Mouse (Mus musculus) hindbrain, embryonic 15.5 days (tissue): ENCODE measurements around the gene Nsd1. TPM values are rescaled to one million over a fixed set of nuclear protein-coding genes. Genes with fewer than 3 reads are reported as not detected.

Experiments used
- ATAC-seq: fragments of 200-750 bp; cut with Nextera tagmentation; 2 replicates; pipeline ENCODE4 v1.8.0; 2017; ENCODE audit warnings: low read depth, moderate number of reproducible peaks, moderate TSS enrichment; ENCODE audit not compliant: low FRiP score
- H3K27ac ChIP-seq: fragments of 300-500 bp; sonication (generic); replicated peaks from 2 replicates; pipeline ENCODE4 v1.5.1; 2015; ENCODE audit warnings: mild to moderate bottlenecking, inconsistent platforms
- H3K27me3 ChIP-seq: fragments of 300-500 bp; sonication (generic); 2 replicates; pipeline ENCODE4 v1.6.1; 2015; ENCODE audit warnings: control low read depth, inconsistent platforms
- H3K36me3 ChIP-seq: fragments of 300-500 bp; sonication (generic); 2 replicates; pipeline ENCODE4 v1.6.1; 2015; ENCODE audit warnings: control low read depth, inconsistent platforms
- H3K4me1 ChIP-seq: fragments of 300-500 bp; sonication (generic); replicated peaks from 2 replicates; pipeline ENCODE4 v1.6.1; 2015; ENCODE audit warnings: control low read depth, inconsistent platforms
- H3K4me2 ChIP-seq: fragments of 300-500 bp; sonication (generic); 2 replicates; pipeline ENCODE4 v1.6.1; 2015; ENCODE audit warnings: moderate library complexity, mild to moderate bottlenecking, inconsistent platforms
- H3K4me3 ChIP-seq: fragments of 300-500 bp; sonication (generic); 2 replicates; pipeline ENCODE4 v1.5.1; 2015; ENCODE audit warnings: mild to moderate bottlenecking, inconsistent platforms
- H3K9ac ChIP-seq: fragments of 300-500 bp; sonication (generic); 2 replicates; pipeline ENCODE4 v1.6.1; 2015; ENCODE audit warnings: inconsistent platforms
- H3K9me3 ChIP-seq: fragments of 300-500 bp; sonication (generic); 2 replicates; pipeline ENCODE4 v1.6.1; 2016; ENCODE audit warnings: control low read depth, inconsistent platforms
- WGBS: fragments of 180-500 bp; shearing (Covaris S2); methylation state at CpG from one replicate; pipeline ENCODE4 v1.1.7; 2015; 5-methylcytosine and 5-hydroxymethylcytosine counted together
- polyA plus RNA-seq: library from polyadenylated mRNA; unstranded; fragments of >200 nt; fragmentation: Nextera tagmentation; extraction: Ambion mirVana; gene quantifications from 2 replicates; pipeline ENCODE4 v1.2.1, GENCODE M21; 2015

Gene Nsd1
- polyA plus RNA-seq = 49.1 and 58.4 TPM in 2 replicates

DNA sequence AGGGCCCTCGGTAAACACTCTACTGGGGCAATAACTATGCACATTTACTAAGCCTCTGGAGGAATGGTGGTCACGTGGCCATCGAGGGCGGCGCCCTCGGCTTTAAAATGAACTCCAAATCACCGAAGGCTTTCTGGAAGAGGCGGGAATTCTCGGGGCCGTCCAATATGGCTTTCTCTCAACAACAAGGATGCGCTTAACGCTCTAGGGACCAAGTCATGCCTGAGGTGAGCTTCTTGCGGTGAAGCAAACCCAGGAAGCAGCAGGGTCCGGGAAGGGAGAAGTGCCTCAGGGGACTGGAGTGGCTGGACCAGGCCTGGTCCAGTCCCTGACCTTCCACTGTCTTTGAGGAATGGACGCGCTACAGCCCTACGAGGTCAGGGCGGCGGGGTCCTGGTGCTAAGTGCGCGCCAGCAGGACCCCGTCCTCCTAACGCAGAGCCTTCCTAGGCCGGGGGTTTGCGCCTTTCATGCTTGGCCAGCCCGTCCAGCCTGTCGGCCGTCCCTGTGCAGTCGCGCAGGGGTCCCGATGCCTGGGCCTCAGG lies at the start of gene Nsd1:
Nsd1 (plus strand) TSS at position 134 of the 544 bp plus-strand sequence.
- Histone ChIP-seq H3K27me3 (no peaks in the 10 kb centered on the region), H3K27ac (peak within 1 kb of the TSS; percentile 93), H3K4me2 (peak within 1 kb of the TSS; percentile 90), H3K4me3 (peak within 1 kb of the TSS; percentile 87), H3K9me3 (no peaks in the 10 kb centered on the region), H3K4me1 (peaks cover 40% of the 10 kb centered on the region), H3K9ac (peak within 1 kb of the TSS; percentile 95), H3K36me3 (0 out of 2 replicates have a peak, but pooled peaks cover 13% of the 10 kb centered on the region)
- 20% methylated on average over 31 of the region's 31 CpGs for WGBS
- peak; percentile 0; the same call in 1 of the 2 replicates for ATAC-seq

DNA sequence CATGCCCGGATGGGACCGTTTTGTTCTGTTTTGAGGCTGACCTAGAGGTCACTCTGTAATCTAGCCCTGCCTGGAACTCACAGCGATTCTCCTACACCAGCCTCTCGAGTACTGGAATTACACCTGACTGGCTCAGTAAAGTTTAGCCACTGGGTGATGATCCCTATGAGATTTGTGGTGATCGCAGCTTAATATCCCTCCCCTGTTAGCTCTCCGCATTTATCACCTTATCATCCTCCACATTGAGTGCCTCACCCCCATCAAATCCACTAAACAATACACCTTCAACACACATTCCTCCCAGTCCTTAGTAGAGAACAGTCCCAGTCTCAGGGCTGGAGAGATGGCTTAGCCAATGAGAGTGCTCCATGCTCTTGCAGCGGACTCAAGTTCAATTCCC lies 47.2 kb upstream of the Nsd1 start:
- 78% methylated on average over 7 of the region's 7 CpGs for WGBS
- no peak overlapping the region for H3K27ac ChIP-seq
- no peak for ATAC-seq

DNA sequence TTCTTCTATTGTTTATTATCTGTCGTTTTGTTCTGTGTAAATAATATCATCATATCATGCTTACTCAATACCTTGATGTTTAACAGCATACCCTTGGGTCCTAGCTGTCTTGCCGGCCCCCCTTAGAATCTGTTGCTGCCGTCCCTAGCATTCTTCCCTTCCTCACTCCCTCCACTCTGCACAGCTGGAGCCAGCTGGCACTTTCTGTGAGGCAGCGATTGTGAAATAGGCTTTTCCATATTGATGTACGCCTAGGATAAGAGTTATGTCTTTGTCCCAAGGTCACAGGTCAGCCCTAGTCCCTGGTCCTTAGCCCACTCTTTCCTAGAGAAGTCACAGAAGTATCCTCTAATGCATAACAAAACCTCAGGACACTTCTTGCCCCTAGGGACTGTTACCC lies 46.0 kb upstream of the Nsd1 start:
- H3K27ac ChIP-seq = no peak overlapping the region
- H3K4me3 ChIP-seq = no peak overlapping the region
- no peaks in the 10 kb centered on the region for H3K36me3 ChIP-seq
- H3K9ac ChIP-seq = no peak overlapping the region
- H3K27me3 ChIP-seq = no peaks in the 10 kb centered on the region
- H3K4me1 ChIP-seq = no peaks in the 10 kb centered on the region
- H3K4me2 ChIP-seq = no peak overlapping the region
- no peaks in the 10 kb centered on the region for H3K9me3 ChIP-seq
- no peak for ATAC-seq
- 55% methylated on average over 5 of the region's 5 CpGs for WGBS

More for the DNA sequence above, 47.2 kb upstream of the Nsd1 start:
- H3K36me3 ChIP-seq = no peaks in the 10 kb centered on the region
- no peak overlapping the region for H3K9ac ChIP-seq
- no peak overlapping the region for H3K4me3 ChIP-seq
- no peaks in the 10 kb centered on the region for H3K27me3 ChIP-seq
- no peak overlapping the region for H3K4me2 ChIP-seq
- H3K4me1 ChIP-seq = no peaks in the 10 kb centered on the region
- H3K9me3 ChIP-seq = no peaks in the 10 kb centered on the region

DNA sequence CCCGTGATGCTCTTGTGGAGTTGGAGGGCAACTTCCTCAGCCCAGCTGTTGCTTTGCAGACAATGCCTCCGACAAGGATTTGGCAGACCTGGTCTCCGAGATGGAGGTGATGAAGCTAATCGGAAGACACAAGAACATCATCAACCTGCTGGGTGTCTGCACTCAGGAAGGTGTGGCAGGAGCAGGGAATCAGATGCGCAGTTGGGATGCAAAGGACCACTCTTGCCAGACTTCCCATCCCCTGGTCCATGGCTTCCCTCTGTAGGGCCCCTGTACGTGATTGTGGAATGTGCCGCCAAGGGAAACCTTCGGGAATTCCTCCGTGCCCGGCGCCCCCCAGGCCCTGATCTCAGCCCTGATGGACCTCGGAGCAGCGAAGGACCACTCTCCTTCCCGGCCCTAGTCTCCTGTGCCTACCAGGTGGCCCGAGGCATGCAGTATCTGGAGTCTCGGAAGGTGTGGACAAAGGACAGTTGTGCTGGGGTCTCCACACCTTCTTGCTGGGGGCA lies 43.7 kb upstream of the Nsd1 start:
- no peak overlapping the region for H3K4me3 ChIP-seq
- H3K4me1 ChIP-seq = peaks cover 6% of the 10 kb centered on the region; the same call in 1 of the 2 replicates
- H3K9ac ChIP-seq = no peak overlapping the region
- no peak overlapping the region for H3K27ac ChIP-seq
- no peaks in the 10 kb centered on the region for H3K27me3 ChIP-seq
- H3K9me3 ChIP-seq = no peaks in the 10 kb centered on the region
- no peaks in the 10 kb centered on the region for H3K36me3 ChIP-seq
- 84% methylated on average over 16 of the region's 16 CpGs for WGBS
- no peak overlapping the region for H3K4me2 ChIP-seq
- no peak for ATAC-seq

DNA sequence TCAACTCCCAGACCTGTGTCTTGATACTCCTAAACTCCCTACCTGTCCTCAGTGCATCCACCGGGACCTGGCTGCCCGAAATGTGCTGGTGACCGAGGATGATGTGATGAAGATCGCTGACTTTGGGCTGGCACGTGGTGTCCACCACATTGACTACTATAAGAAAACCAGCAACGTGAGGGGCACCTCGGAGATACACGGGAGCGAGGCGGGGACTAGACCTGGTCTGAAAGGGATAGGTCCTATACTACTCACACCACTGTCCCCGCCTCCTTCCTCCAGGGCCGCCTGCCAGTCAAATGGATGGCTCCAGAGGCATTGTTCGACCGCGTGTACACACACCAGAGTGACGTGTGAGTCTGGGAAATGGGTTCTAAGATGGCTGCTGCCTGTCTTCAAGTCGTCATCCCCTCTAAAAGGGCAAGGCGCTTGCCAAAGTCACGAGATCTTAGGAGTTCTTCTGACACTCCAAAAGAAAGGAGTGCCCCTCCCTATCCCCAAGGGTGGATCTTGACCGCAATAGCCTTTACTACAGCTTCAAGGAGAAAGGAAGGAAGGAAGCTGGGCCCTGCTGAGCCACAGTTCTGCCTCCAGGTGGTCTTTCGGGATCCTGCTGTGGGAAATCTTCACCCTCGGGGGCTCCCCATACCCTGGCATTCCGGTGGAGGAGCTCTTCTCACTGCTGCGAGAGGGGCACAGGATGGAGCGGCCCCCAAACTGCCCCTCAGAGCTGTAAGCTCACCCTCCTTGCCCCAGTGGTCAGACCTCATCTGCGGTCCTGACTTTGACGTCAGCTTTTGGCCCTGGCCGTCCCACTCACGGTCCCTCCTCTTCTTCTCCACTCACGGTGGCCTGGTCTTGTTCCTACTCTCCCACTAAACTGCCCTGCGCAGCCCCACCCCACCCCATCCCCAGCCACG lies 42.5 kb upstream of the Nsd1 start:
- no peak for ATAC-seq
- no peaks in the 10 kb centered on the region for H3K27me3 ChIP-seq
- H3K4me2 ChIP-seq = no peak overlapping the region
- no peak overlapping the region for H3K4me3 ChIP-seq
- no peak overlapping the region for H3K27ac ChIP-seq
- H3K4me1 ChIP-seq = peaks cover 18% of the 10 kb centered on the region
- whole genome bisulfite sequencing = 89% methylated on average over 32 of the region's 32 CpGs
- H3K9me3 ChIP-seq = no peaks in the 10 kb centered on the region
- no peaks in the 10 kb centered on the region for H3K36me3 ChIP-seq
- H3K9ac ChIP-seq = no peak overlapping the region

DNA sequence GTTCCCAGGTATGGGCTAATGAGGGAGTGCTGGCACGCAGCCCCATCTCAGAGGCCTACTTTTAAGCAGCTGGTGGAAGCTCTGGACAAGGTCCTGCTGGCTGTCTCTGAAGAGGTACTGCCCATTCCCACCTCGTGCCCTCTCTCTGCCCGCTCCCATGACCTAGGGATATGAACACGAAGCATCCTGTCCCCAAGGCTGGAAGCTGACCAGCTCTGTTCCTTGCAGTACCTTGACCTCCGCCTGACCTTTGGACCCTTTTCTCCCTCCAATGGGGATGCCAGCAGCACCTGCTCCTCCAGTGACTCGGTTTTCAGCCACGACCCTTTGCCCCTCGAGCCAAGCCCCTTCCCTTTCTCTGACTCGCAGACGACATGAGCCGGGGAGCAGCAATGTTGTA lies 41.8 kb upstream of the Nsd1 start:
- Histone ChIP-seq H3K4me3 (no peak overlapping the region), H3K4me2 (no peak overlapping the region), H3K36me3 (no peaks in the 10 kb centered on the region), H3K27ac (no peak overlapping the region), H3K4me1 (peaks cover 21% of the 10 kb centered on the region), H3K27me3 (no peaks in the 10 kb centered on the region), H3K9ac (no peak overlapping the region), H3K9me3 (no peaks in the 10 kb centered on the region)
- 78% methylated on average over 11 of the region's 11 CpGs for WGBS
- no peak for ATAC-seq

DNA sequence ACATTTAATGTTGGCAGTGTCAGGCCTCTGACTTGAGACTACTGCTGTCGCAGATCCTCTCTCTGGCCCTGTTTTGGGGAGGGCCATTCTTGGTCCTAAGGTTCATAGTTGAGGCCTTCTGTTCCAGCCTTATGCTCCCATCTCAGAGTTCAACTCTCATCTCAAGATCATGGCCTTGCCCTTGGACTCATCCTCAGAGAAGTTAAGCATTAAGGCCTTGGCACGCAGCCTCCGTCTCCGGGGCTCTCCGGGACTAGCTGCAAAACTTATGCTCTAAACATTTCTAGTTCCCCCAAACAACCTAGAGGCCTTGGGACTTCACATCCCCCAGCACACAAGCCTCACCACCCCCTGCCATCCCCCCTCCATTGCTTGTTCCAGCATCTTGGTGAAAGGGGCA lies 41.3 kb upstream of the Nsd1 start:
- Histone ChIP-seq H3K27ac (0 out of 2 replicates have a peak overlapping the region, but pooled peaks have one; percentile 26), H3K4me1 (peaks cover 21% of the 10 kb centered on the region), H3K4me2 (no peak overlapping the region), H3K9ac (no peak overlapping the region), H3K27me3 (no peaks in the 10 kb centered on the region), H3K4me3 (no peak overlapping the region), H3K9me3 (no peaks in the 10 kb centered on the region), H3K36me3 (no peaks in the 10 kb centered on the region)
- no peak for ATAC-seq
- 81% methylated on average over 5 of the region's 5 CpGs for WGBS

DNA sequence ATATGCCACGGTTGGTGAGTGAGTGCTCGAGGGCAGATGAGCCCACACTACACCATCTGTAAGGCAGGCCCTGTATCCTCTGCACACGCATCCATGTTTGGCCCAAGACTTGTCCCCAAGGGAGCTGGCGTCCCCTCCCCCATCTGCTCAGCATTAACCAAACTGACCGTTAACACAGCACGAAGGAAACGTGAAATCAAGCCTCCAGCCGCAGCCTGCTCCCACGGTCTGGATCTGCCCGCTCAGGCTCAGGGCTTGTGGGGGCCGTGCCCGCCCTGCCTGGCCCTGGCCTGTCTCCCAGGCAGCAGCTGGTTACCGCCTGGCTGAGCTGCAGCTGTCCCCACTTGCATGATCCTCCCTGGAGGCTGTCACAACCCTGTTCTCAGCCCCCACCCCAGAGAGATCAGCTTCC lies 40.6 kb upstream of the Nsd1 start:
- Histone ChIP-seq H3K9me3 (no peaks in the 10 kb centered on the region), H3K4me3 (no peak overlapping the region), H3K4me1 (peaks cover 21% of the 10 kb centered on the region), H3K4me2 (no peak overlapping the region), H3K9ac (no peak overlapping the region), H3K27ac (no peak overlapping the region), H3K36me3 (no peaks in the 10 kb centered on the region), H3K27me3 (no peaks in the 10 kb centered on the region)
- ATAC-seq = peak; percentile 86
- 22% methylated on average over 13 of the region's 13 CpGs for WGBS

DNA sequence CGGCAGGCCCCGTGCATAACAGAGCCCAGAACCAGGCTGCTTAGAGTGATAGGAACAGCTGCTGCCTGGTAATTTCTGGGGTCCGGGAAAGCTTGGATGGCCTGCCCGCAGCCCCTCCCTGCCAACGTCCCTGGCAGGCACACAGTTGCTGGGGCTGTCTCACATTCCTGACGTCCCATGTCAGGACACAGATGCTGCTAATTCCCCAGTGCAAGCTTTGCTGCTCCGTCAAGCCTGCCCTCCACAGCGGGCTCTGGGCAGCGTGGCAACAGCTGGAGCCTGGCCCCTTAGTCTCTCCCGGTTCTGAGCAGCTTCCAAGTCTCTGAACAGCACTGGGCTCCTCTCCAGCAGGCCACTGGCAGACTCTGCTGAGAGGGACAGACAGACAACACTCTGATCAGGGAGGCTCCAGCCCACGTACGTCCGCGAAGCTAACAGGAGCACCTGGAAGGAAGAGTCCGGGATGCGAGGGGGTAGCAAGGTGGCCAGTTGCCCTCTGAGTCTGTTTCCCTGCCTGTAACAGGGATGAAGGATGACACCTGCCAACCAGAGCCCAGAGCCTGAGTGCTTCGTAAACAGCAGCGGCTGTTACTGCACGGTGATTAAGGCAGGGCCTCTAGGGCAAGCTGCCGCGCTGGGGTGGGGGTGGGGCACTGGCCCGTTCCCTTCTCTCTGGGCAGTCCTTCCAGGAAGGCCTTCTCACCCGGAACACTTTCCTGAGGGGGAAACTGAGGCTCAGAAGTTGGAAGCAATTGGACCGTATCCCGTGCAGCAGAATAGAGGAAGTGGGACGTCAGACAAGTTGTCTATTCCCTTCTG lies 37.9 kb upstream of the Nsd1 start:
- no peaks in the 10 kb centered on the region for H3K9me3 ChIP-seq
- H3K4me1 ChIP-seq = peaks cover 21% of the 10 kb centered on the region
- H3K36me3 ChIP-seq = no peaks in the 10 kb centered on the region
- peak overlapping the region; percentile 34 for H3K4me2 ChIP-seq
- peak; percentile 73 for ATAC-seq
- H3K27ac ChIP-seq = peak overlapping the region; percentile 62
- H3K4me3 ChIP-seq = no peak overlapping the region
- WGBS = 9% methylated on average over 26 of the region's 26 CpGs
- no peaks in the 10 kb centered on the region for H3K27me3 ChIP-seq
- H3K9ac ChIP-seq = no peak overlapping the region

DNA sequence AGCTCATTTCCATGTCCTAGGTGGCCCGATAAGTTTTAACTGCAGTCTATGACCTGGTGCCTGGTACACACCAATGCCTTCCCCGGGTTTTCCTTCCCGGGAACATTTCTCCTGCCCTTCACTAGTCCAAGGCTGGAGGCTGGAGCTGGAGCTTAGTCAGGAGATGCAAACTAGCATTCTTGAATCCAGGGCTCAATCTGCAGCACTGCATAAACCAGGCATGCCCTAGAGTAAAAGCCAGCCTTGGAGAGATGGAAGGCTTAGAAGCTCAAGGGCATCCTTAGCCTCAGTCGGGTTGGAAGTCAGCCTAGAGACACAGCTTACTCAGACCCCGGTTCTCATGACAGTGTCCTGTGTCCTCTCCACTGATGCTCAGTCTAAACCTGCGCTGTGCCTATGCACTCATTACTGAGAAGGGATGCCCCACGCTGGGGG lies 37.2 kb upstream of the Nsd1 start:
- WGBS = 51% methylated on average over 7 of the region's 7 CpGs
- Histone ChIP-seq H3K4me2 (peak overlapping the region; percentile 34), H3K9ac (no peak overlapping the region)

DNA sequence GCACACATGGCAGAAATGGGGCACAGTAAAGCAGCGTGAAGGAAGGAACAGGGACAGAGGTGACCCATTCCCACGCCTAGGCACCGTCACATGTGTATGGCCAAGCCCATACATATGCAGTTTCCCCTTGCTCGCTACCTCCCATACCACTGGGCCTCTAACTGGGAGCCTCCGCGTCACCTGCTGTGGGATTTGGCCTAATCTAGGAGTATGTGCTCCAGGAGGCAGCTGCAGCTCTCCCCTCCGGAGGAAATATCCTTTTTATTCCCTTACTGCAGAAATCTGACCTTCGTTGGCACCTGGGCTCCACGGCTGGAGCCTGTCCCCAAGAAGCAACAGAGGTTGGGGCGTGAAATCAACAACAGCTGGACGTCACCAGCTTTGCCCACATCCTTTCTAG lies 35.2 kb upstream of the Nsd1 start:
- Histone ChIP-seq H3K9ac (no peak overlapping the region), H3K27me3 (no peaks in the 10 kb centered on the region), H3K9me3 (no peaks in the 10 kb centered on the region), H3K27ac (no peak overlapping the region), H3K36me3 (no peaks in the 10 kb centered on the region), H3K4me3 (no peak overlapping the region), H3K4me1 (peaks cover 16% of the 10 kb centered on the region), H3K4me2 (no peak overlapping the region)
- 81% methylated on average over 11 of the region's 11 CpGs for WGBS
- no peak for ATAC-seq

More for the DNA sequence above, 37.2 kb upstream of the Nsd1 start:
- ATAC-seq = no peak
- no peaks in the 10 kb centered on the region for H3K9me3 ChIP-seq
- no peak overlapping the region for H3K4me3 ChIP-seq
- H3K4me1 ChIP-seq = peaks cover 21% of the 10 kb centered on the region
- H3K27me3 ChIP-seq = no peaks in the 10 kb centered on the region
- no peaks in the 10 kb centered on the region for H3K36me3 ChIP-seq
- H3K27ac ChIP-seq = peak overlapping the region; percentile 62
